Mouse (Mus musculus) naive thymus-derived CD4-positive, alpha-beta T cell, adult 5 months (primary cell): ENCODE results near the gene Mki67. TPM values are rescaled to one million over a fixed set of nuclear protein-coding genes. Genes with fewer than 3 reads are reported as not detected.

Source experiments
- polyA plus RNA-seq: library from polyadenylated mRNA; unstranded; fragments of 100-300 nt; shearing (Covaris generic); gene quantifications from one replicate; pipeline ENCODE4 v1.2.1, GENCODE M21; 2017

Mki67 gene
- 0.21 TPM for polyA plus RNA-seq

DNA sequence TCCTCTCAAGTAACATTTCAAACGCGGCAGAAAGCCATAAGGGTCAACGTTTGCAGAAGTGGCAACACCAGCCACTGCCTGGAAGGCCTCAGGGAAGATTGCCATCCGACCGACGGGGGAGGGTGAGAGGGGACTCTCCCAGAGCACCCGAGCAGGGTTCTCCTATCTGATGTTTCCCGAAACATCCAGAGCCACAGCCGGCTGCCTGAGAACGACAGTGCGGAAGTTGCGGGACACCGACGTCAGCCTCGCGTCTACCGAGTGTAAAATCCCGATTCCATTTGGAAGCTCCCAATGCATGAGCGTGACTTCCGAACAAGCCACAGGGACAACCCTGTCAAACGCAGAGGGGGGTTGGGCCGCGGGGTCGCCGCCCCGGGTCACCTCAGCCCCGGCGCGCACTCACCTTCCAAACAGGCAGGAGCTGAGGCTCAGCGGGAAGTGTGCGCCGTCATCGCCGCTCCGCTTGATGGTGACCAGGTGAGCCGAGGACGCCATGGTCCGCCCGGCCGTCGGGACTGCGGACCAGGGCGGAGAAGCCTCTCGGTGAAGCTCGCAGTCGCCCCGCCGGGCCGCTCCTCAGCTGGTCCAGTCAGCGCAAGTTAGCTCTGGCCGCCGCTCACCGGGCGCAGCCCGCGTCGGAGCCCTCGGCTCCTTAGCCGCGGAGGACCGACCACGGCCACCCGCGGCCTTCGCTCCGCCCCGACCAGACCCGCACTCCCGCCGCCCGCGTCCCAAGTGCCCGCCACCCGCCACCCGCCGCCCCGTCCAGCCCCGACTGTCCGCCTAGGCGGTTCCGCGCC is at the start of gene Mki67:
Gene Mki67 (minus strand): TSS at position 720 of the 803 bp plus-strand sequence.

Other genes with a start within 250 kb of the Mki67 start
- gene Clrn3, start 187.7 kb downstream of the Mki67 start, polyA plus RNA-seq: not detected
- 23.7 TPM for gene Ptpre, start 178.9 kb downstream of the Mki67 start, polyA plus RNA-seq